Mouse (Mus musculus) B cell, adult 2 months (primary cell): ENCODE measurements around the gene Asap2.

Experiments used
- DNase-seq, 2 experiments: peaks; one replicate each; pipeline ENCODE4 v3.0.0; 2022

The Asap2 gene

DNA sequence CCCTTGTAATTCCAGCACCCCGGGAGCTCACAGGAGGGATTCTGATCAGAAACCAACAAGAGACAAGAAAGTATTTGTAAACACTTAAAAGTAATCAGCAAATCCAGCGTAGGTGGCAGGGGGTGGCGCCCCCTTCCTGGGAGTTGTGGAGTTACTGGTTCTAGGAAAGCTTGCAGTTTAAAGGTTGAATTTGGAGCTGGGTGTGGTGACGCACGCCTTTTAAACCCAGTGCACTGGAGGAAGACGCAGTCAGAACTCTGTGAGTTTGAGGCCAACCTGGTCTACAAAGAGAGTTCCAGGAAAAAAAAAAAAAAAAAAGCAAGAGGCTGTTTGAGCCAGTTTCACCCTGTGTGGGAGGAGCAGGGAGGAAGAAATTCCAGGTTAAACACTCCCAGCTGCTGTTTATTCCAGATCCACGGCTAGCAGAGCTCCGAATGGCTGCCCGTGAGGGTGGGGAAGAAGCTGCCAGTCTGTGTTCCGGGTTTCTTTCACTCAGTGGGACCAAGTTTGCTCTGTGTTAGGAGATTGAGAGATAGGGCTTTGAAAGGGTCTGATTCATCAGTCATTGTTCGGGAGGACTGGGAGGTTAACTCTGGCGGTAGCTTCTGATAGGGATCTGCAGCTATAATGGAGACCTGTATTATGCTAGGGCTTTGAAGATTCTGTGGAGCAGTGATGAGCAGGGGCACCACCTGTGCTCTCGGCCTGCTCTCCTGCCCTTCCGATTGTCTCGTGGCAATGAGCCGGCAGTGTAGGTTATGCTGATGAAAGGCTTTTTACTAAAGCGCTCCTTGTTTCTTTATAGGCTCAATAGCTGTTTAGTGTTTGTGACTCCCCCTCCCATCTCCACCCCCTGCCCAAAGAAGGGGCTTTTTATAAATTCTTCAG lies 144.0 kb downstream of the Asap2 start:
- peak; percentile 47 to 53 for DNase-seq

DNA sequence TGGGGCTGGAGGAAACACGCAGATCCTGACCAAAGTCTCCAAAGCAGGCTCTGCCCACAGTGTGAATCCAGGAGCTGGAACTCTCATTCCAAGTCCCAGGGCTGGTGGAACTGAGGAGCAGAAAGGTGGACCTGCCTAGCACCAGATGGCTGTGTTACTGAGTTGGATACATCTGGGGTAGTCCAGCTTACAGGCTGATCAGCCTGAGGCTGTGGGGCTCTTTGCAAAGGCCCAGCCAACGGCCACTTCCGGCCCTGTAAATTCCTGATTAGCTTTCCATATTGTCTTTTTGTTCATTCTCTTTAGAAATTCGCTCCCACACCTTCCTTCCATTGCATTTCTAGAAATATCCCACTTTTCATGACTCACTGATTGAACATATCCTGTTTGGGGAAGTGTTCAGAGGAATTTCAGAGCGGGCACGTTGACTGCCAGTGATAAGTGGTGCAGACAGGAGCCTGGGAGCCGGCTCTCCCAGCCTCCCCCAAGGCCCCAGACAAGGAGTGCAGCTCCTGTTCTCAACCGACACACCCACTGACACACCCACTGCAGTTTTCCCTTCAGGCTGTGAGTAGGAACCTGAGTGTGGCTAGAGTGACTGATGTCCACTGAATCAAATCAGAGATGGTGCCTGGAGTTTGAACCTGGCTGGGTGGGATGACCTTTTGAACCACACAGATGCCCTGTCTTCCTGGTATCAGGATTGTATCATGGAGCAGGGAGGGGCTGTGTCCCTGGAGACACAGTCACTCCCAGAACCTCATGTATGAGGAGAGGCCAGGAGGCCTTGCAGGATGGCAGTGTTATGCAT lies 145.6 kb downstream of the Asap2 start:
- no peak for DNase-seq

DNA sequence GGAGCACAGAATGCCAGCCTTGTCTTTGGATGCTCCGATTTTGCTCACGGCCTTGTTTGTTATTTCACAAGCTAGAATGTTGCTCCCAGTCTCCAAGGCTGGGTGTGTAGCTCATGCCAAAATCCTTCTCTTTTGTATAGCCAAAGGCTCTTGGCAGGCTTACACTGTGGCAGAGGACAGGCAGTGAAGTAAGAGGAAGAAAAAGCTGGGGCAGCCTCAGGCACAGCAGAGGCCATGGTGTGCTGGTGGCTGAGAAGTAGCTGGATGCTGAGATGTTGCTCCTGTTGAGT lies 146.1 kb downstream of the Asap2 start:
- DNase-seq, result no peak

DNA sequence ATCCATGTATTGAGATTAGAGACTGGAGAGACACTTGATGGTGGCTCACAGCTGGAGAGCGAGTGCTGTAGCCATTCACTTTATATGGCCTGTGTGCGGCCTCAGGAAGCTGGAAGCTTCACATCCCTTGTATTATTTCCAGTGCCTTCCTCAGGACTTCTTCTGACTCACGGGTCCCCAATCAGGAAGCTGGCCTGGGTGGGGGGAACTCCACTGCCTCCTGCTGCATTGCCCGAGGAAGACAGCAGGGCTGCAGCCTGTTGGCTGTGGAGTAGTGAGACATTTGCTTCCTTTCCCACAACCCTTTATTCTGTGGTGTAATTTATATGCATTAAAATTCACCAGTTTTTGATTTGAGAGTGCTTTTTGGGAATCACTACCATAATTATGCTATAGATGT lies 149.3 kb downstream of the Asap2 start:
- no peak for DNase-seq

DNA sequence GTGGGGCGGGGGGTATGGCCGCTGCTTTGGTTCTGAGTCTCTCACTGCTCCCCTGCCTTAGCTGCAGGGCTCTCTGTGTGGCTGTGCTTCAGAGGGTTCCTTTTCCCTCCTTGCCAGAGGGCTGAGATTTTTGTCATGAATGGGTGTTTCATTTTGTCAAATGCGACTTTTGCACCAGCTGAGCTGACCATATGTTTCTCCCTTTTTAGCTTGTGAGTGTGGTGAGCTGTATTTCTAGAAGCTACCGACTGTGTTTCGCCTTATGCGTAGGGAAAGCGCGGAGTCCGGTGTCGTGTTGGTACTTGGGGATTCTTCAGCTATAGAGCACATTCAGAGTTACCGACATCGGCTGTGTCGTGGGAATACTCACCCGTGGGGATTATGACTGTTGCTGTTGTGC lies 149.9 kb downstream of the Asap2 start:
- DNase-seq, result no peak

DNA sequence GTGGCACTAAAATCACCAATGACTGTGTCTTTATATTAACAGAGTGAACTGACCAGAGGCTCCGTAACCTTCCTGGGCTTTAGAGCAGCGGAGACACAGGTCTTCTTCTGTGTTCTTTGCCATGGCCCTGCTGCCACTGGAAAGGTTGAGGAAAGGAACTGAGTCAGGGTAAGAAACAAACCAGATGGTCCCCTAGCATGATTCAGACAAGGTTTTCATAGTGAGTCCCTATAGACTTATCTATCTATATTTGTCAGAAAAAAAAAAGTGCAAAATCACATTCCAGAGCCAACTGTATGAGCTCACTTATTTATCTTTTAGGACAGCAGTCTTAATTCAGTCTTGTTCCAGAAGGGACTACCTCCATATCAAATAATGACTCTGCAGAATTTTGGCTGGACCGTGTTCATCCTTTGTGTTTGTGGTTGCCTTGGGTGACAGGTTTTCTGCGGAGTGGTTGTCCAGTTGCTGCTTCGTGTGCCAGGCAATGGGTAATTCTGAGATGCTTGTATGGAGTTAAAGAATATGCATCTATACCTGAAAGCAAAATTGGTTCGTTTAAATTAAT lies 150.6 kb downstream of the Asap2 start:
- DNase-seq, result no peak

DNA sequence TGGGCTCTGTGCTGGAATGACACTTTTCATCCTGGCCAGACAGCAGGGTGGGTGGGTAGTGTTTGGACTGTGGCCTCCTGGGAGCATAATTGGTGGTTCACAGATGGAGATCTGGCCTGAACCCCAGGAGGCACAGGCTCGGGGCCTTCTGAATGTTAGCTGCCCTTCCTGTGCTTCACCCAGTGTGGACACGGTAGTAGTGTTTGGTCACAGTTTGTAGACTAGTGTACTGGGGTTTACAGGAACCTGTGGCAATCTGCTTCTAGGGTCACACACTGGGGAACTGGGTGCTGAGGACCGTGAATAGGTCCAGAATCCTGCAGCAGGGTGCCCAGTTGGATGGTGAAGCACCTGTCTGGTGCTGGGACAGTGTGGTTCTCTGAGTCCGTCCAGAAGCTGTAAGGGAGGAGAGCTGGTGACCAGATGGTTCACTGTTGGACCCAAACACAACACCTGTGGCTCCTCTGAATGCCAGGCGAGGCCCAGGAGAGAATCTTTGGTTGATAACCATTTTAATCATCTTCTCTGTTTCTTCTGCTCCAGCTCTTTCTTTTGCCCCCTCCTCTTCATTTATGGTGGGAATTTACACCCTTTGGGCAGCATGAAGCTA lies 151.5 kb downstream of the Asap2 start:
- no peak for DNase-seq

DNA sequence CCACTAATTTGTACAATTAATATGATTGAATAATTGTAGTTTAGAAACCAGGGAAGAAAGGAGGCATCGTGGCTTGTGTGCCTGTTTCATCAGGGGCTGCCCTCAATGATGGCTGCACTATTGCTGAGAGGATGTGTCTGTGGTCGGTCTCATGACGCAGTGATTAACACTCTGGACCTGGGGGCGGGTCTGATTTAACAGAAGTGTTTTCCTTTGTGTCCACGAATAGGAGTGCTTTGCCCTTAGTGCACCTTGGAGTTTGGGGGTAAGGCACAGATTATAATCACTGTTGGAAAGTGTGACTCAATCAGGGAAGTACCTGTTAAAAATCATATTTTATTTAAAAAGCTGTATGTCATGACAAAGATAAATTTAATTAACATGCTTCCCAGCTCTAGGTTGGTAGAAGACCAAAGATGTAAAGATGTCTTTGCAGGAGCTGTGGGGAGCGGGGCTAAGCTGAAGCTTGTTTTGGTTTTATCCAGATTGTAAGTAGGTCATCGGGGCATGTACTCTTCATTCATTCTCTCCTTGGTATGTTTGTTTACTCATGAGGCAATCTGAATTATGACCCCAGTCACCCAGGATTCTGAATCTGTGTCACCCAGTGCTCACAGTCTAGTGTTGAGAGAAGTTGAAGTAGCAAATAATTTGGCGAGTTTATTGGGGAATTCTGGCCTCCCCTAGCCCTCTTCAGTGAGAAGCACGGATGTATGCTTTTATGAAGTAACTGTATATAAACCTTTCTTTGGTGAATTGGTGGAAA lies 152.4 kb downstream of the Asap2 start:
- DNase-seq, result no peak

DNA sequence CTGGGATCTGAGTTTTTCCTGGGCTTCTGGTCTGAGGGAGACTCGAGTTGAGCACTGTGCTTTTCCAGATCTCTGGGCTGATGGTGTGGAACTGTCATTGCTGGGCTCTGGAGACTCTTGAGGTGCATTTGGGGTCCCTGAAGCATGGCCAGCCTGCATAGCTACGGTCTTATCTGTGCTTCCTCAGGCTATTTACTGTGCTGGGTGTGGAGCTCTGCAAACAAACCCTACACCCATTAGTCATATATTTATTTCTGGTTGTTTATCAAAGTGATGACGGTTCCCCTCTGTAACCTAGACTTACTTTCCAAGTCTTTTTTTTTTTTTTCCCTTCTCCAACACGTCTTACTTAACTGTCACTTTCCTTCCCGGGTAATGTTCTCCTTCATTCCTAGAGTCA lies 154.3 kb downstream of the Asap2 start:
- no peak for DNase-seq

DNA sequence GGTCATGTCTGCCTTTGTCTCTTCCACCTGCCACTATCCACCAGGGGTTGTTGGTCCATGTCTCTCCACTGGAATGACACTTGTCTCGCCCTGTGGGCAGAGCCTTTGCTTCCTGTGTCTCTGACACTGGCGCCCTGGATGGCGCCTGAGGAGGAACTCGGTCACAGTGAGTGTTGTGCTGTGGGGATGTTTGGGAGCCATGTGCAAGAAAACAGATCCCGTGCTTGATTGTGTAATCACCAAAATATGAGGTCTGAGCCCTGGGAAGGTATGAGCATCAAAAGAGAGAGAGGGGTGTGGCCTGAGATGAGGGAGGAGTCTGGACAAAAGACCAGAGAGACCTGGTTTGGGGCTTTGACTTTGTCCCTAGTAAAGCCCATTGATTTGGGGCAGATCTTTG lies 154.8 kb downstream of the Asap2 start:
- DNase-seq, result no peak

DNA sequence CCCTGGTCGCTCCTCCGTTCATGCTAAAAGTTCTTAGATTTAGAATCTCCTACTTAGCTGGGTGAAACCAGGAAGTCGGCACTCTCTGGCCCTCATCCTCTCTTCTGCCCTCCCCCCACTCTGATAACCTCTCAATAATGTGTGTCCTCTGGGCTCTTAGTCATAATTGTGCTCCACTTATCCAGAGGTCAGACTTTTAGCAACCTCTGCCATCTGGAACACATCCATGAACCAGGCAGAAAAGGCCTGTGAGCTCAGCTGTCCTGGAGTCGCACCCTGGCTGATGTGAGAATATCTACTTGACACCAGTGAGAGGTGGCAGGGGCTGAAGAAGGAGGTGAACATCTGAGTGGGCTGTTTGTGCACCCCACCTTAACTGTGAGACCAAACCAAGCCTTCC lies 156.6 kb downstream of the Asap2 start:
- no peak for DNase-seq

DNA sequence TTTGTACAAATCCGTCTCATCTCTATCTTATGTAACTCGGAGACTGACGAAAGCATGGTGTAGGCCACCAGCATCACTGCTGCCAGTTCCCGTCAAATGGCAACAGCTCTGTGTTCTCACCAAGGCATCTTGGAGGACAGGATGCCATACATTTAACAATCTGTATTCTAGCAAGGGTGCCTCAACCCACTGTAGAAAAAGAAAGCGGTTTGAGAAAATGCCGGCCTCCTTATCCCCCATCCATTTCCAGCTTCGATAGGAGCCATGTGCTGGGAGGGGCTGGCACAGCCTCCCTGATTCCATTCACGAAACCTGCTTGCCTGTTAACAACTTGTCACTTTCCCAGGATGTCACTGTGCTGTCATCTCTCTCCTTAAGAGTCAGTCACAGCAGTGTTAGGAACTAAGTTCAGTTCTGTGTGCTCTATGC lies 163.0 kb downstream of the Asap2 start:
- DNase-seq, result no peak

DNA sequence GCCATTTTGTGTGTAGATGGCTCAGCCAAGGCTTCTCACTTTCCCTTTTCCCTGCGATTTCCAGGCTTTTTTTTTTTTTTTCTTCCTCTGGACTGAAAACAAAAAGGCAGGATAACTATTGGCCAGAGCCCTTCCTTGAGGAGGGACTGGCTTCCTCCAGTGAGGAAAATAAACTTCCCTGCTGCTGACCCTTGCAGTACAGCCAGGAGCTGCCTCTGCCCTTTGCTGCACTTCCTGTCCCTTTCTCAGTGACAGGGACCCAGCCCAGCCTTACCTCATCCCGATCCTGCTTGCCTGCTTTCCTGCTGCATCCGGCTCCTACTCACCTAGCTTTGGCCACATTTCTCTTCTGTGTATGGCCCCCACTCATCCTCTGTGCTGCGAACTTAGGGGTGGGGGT lies 164.8 kb downstream of the Asap2 start:
- DNase-seq, result no peak

DNA sequence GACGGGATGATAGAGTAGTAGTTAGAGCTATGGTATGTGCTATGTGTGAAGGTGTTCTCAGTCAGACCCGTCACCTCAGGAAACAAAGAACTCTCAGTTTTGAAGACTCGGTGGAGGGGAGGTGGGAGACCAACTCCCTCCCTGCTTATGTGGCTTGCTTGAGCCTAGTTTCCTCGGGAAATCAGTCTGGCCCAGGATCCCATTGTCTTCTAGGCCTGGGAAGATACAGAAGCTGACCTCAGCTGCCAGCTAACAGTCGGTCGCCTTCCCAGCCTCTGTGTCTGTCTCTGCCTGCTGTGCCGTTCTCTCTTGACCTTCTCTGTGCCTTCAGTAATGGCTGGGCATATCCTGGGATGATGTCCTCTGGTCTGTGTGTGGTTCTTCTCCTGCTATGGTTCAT lies 169.0 kb downstream of the Asap2 start:
- no peak for DNase-seq

DNA sequence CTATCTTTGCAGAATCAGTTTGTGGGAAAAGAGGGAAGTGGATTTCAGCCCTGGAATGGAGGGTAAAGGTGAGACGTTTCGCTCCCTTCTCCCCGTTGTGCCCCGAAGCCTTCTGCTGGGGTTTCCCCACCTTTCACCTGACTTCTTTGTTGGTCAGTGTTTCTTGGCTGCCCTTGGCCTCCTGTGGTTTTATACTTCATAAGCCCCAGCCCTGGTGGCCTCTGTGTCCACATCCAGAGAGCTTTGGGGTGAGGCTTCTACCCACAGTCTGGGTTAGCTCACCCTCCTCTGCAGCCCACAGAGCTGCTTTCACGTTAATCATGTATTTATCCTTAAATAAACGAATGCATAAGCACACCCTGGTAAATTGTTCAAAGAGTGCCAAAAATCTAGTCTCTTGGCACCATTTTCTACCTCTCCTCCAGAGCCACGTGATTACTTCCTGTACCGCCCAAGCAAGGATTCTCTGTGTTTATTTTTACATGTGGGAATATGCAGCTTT lies 170.1 kb downstream of the Asap2 start:
- no peak for DNase-seq

DNA sequence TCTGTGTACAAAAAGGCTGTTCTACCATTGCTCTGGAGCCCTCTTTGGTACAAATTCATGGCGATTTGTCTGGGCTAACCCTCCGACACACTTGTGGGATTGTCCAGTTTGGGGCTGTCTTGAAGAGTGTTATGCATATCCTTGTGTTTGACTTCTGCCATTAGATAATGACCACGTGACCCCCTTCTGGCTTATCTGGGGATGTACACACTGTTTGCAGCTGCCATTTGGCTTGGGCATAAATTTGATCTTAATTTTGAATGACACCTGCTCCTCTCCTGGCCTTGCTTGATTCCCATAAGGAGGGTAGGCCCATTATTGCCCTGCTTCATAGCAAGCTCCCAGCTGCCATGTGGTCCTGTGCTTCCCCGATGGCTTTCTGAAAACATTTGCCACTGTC lies 171.6 kb downstream of the Asap2 start:
- no peak for DNase-seq

DNA sequence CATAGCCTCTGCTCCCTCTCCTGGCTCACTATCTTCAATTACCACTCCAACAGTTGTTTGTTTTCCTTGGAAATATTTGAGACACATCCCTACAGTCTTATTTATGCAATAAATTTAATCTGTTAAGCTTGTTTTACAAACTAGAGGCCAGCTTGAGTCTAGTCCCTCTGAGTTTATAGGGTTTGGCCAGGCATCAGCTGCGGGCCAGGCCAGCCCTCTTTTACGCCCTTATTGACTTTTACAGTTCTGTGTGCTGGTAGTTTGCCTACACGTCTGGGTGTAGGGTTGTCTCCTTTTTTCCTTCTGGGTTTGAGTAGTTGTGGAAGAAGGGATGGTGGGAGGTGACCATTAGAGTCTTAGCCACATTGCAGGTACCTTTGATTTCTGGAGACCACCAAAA lies 173.4 kb downstream of the Asap2 start:
- DNase-seq, result no peak

DNA sequence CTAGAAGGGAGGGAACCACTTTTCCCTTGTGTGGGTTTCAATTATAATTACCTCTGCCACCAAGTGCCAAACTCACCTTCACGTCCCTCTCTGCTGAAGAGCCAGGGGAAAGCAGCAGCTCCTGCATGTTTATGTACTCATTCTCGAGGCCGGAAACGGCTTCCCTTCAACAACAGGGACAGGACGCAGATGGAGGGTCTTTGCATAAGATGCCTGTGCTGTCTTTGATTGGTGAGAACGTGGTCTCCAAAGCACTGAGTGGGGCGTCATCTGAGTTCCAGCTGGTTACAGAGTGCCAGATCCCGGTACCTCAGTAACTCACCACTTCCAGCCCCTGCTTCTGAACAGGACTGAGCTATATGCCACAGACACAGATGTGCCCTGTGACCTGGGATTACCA lies 174.0 kb downstream of the Asap2 start:
- no peak for DNase-seq

DNA sequence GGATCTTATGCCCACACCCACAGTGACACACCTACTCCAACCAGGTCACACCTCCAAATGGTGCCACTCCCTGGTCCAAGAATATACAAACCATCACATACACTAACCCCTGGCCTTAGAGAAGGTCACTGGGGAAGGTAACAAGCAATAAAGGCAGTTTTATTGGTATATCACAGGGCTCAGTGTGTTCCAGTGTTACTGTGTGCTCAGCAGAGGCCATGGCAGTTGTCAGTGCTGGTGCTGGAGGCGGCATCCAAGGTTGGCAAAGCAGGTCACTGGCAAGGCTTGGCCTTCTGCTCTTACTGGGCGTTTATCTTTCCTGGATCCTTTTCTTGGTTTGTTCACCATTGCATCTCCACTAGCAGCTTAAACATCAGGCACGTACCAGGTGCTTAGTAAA lies 174.9 kb downstream of the Asap2 start:
- no peak for DNase-seq

DNA sequence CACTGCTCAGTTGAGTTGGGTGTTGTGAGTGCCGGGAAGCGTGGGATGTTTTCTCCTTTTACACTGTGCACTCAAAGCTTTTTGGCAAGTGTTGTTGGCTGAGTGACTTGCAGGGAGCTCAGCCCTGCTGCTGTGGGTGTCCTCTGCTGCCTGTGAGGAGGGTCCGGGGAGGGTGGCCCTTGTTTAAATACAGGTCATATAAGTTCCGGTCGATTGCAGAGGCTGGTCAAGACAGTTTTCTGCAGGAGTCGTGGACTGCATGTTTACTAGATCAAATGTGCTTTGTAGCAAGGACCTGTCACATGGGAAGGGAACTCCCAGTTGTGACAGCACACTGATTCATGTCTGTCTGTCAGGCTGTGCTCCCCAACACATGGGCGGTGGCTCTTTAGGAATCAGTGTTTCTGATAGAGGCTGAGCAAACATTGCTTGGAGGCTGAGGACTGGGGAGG lies 175.7 kb downstream of the Asap2 start:
- no peak for DNase-seq

DNA sequence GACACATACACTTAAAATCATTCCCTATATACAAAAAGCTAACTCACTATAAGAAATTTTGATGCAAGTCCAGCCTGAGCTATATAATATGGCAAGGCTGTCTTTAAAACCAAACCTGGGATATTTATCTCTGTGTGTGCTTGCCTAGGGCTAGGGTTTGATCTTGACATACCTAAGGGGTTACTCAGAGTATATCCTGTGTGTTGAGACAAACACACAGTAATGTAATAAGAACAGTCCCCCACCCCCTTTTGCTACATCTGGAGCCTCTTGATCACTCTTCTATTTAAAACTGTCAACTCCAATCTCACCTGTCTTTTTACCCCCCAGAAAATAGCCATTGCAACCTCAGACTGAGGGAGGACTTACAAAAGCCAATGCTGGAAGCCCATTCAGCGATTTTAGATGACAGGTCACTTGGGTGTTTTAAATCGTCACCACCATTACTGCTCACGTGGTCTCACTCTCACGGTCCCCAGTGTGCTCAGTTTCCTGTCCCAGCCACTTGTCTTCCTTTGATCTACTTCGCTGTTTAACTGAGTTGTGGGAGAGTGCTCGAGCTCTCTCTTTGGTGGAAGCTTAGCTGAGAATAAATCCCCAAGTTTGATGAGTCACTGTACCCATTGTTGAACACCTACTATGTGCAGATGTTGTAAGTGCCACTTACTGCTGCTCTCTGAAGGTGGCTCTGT lies 176.8 kb downstream of the Asap2 start:
- DNase-seq, result peak; percentile 42 to 43

DNA sequence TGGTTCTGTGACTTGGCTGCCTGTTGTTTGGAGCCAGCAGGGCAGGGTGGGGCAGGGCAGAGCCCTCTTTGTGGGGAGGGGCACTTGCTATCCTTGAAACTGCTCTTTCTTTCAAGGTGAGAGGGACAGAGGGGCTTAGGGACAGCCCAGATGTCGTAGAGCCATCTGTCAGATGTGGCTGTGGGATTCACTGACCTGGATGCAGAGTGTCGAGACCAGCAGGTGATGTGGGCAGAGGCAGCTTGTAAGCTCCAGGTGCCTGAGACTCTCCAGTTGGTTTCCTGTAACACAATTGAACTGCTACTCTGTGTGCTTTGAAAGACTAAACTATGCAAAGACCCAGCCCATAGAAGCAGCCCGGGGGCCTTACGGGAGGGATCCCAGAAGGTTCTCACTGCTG lies 177.5 kb downstream of the Asap2 start:
- DNase-seq, result peak in 1 of 2 experiments; percentile 3
